Mouse (Mus musculus): ENCODE data around the gene Acsf2. TPM values are rescaled to one million over a fixed set of nuclear protein-coding genes. Genes with fewer than 3 reads are reported as not detected.

Gene Acsf2
- total RNA-seq, 2 experiments from 2014 or later = 4.1 to 6.6 TPM

DNA sequence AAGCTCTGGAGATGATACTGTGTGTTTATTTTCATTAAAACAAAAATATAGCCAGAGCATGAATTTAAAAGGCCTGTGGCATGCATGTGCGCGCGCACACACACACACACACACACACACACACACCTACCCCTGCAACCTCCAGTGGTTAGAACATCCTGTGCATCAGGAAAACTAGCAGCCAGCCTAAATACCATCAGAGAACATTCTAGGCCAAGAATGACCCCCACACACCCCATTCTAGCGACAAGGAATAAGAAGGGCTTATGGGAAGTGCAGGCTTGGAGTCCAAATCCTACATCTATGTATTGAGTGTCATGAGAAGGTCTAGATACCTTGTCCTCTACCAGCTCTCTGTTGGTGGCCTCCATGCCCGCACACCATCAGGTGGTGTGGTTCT is 38.3 kb downstream of the Acsf2 start:
- intact Hi-C loops (cut with DNase I; ENCODE audit: low total_unique reads) = no loop called here
- no peak for DNase-seq

DNA sequence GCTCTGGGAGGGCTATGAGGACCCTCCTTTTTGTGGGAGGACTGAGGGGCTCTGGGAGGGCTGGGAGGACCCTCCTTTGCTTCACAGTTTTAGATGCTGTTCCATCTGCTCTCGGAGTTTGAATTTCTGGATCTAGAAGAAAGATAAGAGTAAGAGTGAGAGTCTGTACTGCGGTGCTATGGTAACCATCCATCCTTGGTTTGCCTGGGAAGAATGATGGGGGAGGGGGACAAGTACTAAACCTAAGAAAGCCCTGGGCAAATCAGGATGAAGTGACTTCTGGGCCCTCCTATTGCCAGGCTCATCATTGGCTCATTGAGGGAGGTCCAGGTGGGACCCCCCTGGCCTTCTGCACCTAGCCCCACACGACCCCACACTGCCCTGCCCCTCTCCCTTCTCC is 43.4 kb downstream of the Acsf2 start:
- intact Hi-C loops (cut with DNase I; ENCODE audit: low total_unique reads) = no loop called here
- DNase-seq = no peak

DNA sequence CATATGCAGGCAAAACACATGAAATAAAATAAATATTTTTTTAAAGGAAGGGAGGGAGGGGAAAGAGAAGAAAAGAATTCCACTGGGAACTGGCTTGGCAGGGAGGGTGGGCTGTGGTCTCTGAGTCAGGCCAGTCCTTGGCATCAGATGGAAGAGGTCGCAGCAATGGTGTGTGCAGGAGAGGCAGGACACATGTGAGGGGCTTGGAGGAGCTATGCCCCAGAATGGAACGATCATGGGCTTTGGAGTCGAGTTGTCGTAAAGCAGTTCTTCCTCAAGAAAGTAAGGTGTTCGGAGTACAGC is 51.3 kb downstream of the Acsf2 start:
- intact Hi-C loops (cut with DNase I; ENCODE audit: low total_unique reads) = no loop called here
- no peak for DNase-seq

DNA sequence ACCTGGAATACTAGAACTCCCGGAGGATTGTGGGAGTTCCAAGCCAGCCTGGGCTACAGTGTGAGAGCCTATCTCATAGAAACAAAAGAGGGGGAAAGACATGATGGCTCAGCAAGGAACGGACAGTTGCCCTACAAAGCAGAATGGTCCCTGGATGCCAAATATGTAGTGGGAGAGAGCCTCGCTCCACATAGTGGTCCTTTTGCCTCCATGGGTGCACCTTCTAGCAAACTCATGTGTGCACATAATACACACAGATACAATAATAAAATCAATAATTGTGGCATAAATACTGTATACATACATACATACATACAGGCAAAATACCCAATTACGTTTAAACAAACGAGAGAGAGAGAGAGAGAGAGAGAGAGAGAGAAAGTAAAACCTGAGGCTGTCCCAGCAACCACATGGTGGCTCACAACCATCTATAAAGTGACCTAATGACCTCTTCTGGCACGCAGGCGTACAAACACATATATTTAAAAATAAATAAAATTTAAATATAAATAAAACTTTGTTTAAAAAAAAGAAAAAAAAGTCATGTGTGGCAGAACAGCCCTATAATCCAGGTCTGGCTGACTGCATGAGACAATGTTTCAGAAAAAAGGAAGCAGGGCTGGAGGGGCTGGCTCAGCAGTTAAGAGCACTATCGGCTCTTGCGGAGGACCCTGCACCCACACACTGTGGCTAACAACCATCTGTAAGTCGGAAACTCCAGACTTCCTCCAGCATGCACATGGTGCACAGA is 51.8 kb downstream of the Acsf2 start:
- DNase-seq = no peak
- intact Hi-C loops (cut with DNase I; ENCODE audit: low total_unique reads) = loop anchor here (5.0 kb wide), 1 partner anchor 208 kb away; no protein-coding TSS in a partner anchor

DNA sequence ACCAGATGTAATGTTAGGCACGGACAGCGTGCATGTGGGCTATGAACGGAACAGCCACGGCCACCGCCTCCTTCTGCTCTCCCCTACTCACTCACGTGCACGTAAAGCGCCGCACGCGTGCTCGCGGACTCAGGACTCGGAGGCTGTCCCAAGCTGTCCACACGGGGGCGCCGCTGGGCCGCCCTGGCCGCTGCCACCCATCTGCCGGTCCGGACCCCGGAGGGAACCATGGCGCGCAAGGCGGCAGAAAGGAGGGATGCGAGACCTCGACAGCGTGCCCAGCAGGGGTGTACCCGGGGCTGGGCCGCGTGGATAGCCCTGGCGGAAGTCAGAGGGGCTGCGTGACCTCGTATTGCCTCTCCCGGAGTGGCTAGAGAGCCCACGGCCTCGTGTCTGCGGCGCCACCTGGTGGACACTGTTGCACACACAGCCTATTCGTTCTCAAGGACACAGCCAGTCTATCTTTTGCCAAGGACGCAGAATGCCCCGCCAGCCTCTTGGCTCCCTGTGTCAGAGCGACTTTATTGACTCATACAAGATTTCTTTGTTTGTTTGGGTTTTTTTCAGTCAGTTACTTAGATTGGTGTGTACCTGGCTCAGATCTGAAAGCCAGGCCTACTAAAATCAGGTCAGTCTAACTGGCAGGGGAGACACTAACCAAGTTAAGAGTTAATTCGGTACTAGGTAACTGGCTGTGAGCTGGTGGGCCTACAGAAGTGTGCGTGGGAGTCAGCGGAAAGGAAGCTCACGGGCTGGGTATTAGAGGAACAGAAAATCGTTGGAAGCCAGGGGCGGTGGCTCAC is 52.6 kb downstream of the Acsf2 start, which contains the start of gene Rsad1:
Gene Rsad1 (minus strand): TSS at position 368 of the 803 bp plus-strand sequence.
- peak; percentile 93 for DNase-seq
- intact Hi-C loops (cut with DNase I; ENCODE audit: low total_unique reads) = loop anchor here (5.0 kb wide), 1 partner anchor 207 kb away; no protein-coding TSS in a partner anchor

DNA sequence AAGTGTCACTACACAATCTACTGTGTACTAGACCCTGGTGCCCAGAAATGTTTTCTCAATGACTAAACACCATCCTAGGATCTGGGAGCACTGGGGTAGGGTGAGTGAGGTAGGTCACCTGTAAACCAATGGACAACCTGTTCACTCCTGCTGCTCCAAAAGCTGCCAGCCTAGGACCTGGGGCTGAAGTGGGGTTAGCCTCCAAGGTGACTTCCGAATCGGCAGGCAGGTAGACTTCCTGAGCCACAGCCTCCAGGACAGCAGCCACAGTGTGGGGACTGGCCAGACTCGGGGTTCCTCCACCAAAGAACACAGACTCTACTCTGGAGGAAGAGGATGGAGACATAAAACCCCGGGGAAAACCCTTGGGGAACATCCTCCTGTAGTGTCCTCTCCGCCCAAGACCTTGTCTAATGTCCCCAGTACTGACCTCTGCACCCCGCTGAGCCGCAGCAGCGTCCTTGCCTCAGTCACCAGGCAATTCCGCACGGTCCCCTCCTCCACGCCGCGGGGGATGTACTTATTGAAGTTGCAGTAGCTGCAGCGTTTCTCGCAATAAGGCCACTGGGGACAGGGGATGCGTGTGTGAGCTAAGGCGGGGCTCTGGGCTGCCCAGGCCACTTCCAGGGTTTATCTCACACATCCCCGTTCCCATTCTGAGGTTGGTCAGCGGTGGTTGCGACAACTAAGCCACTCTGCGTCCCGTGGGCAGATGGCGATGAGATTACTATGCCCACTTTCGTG is 53.5 kb downstream of the Acsf2 start:
- intact Hi-C loops (cut with DNase I; ENCODE audit: low total_unique reads) = loop anchor here (5.0 kb wide), 1 partner anchor 206 kb away; no protein-coding TSS in a partner anchor

DNA sequence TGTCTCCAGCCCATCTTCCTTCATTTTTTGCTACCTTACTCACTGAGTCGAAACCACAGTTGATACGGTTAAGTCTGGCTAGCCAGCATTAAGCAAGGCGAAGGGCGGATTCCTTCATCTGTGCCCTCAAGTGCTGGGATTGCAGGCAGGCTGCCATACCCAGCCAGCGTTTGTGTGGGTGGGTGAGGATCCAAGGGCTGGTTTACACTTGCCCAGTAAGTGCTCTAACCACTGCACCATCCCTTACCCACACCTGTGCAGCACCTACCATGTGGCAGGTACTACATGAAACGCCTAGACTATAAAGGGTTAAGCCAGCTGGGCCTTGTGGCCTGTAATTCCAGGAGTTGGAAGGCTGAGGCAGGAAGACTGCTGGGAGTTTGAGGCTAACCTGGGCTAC is 54.4 kb downstream of the Acsf2 start:
- no peak for DNase-seq
- intact Hi-C loops (cut with DNase I; ENCODE audit: low total_unique reads) = loop anchor here (5.0 kb wide), 1 partner anchor 205 kb away; no protein-coding TSS in a partner anchor

More for the DNA sequence above, 53.5 kb downstream of the Acsf2 start:
- DNase-seq = peak; percentile 47

DNA sequence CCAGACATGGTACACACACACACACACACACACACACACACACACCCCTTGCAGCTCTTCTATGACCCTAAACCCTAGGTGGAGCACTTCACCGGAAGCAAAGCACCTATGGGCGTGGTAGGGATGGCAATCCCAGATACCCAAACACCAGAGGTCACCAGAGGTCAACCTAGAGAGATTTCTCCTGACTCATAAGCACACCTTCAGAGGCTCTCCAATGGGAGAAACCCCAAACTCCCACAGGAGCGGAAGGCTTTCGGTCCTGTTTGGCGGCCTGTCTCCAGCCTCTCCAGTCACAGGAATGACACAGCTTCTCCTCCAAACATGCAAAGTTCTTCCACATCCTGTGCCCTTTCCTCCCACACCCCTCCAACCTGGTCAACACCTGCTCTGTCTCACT is 55.3 kb downstream of the Acsf2 start:
- intact Hi-C loops (cut with DNase I; ENCODE audit: low total_unique reads) = loop anchor here (5.0 kb wide), 1 partner anchor 204 kb away; no protein-coding TSS in a partner anchor
- no peak for DNase-seq

DNA sequence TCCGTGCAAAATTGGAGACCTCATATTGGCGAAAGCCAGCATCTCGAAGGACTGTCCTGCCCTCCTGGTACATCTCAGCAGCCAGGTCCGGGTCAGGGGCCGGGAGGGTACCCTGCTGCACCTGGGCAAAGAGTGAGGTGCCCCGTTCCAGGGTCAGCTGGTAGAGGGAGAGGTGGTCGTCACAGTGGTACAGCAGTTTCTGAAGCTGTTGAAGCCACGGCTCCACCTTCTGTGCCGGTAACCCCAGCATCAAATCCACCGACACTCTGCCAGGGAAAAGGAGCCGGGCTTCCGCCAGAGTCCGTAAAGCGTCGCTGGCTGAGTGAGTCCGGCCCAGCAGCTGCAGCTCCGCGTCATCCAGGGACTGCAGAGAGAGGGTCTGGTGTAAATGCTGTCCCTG is 57.2 kb downstream of the Acsf2 start:
- intact Hi-C loops (cut with DNase I; ENCODE audit: low total_unique reads) = no loop called here
- peak; percentile 41 for DNase-seq

DNA sequence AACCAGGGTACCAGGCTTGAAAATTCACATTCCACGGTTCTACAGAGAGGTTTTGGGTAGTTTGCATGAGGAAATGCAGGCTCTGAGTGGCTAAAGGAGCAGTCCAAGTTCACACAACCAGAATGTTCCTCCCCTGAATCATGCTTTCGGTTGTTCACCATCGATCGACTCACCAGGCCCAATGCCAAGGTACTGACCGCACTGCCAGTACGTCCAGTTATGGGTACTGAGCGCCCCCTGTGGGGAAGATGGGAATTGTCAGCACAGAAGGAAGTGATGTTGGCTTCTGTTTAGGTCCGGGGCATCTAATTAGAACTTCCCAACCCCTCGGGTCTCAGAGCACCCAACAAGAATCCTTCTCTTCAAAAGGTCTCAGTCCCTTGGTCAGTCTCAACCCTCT is 57.7 kb downstream of the Acsf2 start:
- peak; percentile 96 for DNase-seq
- intact Hi-C loops (cut with DNase I; ENCODE audit: low total_unique reads) = no loop called here

DNA sequence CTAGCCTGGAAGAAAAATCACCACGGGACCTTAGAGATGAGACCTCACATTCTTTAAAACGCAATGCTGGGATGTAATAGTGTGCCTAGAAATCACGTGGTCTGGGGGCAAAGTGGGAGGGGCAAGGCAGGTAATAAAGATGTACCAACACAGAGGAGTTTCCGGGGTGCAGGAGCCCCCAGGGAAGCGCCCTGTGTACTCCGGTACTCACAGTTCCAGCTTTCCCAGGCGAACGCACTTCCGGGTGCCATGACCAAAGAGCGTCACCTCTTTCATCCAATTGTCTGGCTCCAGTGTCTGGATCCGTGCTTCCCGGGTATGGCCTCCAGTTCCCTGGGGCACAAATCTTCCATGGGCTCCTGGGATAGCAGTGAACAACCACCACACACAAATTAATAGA is 58.3 kb downstream of the Acsf2 start:
- DNase-seq = no peak
- intact Hi-C loops (cut with DNase I; ENCODE audit: low total_unique reads) = no loop called here

DNA sequence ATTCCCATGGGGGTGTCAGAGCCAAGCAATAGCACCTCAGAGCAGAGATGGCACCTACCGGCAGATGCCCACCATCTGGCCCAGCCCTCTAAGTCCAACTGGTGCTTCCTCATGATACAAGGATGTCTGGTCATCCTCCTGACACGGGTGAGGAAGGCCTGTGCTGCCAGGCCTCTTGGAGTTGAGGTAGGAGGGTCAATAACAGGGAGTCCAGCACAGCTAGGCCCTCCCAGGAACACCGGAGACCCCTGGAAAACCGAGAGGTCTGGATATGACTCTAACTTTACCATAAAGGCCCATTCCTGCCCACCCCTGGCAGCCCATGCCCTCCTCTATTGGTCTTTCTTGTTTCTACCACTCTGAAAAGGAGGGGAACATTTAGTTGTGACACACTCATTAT is 59.3 kb downstream of the Acsf2 start:
- no peak for DNase-seq
- intact Hi-C loops (cut with DNase I; ENCODE audit: low total_unique reads) = no loop called here

DNA sequence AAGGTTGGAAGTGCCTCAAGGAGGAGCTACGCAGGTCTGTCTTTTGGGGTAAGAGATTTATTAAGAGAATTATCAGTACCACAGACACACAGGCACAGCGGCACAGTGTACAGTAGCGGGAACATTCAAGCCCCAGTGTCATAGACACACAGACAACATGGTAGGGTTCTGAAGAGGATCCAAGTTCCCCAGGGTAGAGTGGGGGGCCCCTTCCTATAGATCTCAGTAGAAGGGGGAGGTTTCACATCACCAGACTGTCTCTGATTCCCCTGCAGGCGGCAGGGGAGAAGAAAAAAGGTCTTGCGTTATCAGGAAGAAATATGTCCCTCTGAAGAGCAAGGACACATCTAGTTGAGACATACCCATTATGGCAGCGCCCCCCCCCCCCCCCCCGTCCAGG is 61.9 kb downstream of the Acsf2 start:
- intact Hi-C loops (cut with DNase I; ENCODE audit: low total_unique reads) = no loop called here
- DNase-seq = no peak

DNA sequence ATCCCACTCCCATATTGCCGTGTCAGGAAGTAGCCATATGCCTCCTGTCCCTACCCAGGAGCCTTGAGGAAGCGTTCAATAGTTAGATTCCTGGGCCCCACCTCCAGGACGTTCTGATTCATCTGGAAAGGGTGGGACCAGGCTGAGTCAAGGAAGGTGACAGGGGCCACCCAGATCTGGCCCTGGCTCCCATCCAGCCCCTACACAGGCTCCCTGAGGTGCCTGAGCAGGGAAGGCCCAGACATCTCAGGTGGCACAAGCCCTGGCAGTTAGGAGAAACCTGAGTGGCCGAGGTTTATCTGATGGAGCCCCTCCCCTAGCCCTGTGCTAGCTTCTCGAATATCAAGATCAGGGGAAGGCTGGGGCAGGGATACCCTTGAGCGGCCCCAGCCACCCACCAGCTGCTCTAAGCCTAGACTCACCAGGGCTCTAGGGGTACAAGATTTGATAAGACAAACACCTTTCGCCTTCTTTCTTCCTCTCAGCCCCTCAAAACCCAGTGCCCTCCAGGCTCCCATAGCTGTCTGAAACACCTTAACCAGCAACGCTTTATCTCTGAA is 62.9 kb downstream of the Acsf2 start:
- intact Hi-C loops (cut with DNase I; ENCODE audit: low total_unique reads) = no loop called here

DNA sequence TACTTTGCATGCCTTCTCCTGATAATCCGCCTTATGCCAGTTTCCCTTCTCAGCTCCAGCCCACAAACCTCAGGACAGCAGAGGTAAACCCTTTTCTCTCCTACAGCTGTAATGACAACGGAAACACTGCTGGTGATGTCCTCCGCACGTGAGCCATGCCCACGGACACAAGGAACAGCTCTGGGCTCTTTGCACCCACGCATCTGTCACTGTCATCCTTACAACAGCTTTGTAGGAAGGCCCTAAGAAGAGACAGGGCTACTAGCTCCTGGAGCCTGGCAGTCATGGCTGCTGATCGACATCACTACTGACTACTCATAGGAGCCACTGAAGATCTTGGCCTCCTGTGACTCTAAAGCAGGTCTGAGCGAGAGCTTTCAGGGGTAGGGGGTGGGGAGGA is 68.5 kb downstream of the Acsf2 start:
- DNase-seq = no peak
- intact Hi-C loops (cut with DNase I; ENCODE audit: low total_unique reads) = no loop called here

More for the DNA sequence above, 62.9 kb downstream of the Acsf2 start:
- DNase-seq = no peak

DNA sequence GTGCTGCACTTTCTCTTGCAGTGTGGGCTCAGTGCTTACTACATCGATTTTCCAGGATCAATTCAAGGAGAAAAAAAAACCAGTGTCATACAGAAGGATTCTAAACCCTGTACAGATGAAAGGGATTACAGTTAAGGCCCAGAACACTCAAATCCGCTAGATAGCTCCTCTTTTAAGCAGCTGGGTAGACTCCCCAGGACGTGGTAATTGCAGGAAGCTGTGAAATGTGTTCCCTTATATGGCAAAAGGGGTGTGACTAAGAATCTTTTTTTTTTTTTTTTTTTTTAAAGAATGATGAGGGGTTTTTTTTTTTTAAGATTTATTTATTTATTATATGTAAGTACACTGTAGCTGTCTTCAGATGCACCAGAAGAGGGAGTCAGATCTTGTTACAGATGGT is 72.8 kb downstream of the Acsf2 start:
- intact Hi-C loops (cut with DNase I; ENCODE audit: low total_unique reads) = no loop called here
- DNase-seq = no peak

DNA sequence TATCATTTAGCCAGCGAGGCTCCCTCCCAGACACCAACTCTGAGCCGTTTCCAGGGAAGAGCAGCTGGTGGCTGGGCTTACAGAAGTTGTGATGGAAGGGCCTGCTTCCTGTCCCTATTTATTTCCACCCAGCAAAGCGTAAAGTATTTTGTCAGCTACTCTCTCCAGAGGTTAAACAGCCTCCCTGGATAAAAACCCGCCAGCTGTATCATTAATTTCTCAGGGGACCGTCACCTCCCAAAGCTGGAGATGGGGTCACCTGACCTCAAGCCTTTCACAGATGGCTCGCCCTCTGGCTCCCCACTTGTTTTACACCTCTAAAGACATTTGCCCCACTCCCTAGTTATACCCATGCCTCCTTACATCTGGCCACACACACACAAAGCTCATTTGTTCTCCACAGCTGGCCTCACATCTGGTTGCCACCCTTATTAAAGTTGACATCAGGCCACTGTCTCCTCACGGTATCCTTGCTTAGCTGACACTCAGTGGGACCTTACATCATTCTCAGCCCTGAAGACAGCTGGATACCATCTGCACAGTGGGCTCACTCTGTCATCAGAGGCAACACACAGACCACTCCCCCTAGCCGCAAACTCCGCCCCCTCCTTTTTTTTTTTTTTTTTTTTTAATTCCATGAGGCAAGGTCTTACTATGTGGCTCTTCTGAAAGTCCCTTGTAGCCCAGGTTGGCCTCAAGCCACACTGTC is 75.3 kb downstream of the Acsf2 start:
- intact Hi-C loops (cut with DNase I; ENCODE audit: low total_unique reads) = no loop called here
- no peak for DNase-seq

DNA sequence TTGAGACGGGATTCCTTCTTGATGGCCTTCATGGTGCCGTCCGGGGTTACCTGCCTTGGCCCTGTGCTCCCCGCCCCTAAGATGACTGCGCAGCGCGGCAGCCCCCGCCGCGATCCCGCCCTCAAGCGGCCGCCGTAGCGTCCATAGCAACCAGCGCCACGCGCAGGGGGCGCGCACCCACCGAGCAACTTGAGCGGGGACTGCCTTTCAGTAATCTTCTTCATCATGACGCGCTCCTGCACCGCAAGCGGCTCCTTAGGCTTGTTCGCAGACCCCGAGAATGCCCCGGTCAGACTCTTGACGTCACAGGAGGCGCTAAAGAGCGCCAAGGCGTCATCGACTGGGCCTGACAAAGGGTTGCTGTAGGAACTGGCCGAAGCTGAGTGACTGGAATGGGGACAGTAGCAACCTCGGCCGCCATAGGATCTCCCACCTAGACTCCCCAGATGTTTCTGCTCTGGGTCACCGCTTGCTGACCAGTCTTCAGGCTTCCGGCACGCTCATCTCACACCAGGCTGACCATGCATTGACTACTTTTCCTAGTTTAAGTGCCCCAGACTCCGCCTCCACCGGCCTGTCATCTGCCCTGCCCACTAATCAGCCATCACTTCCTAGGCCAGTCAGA is 80.3 kb downstream of the Acsf2 start, which contains the start of gene Mycbpap:
Gene Mycbpap (minus strand): TSS at position 524 of the 625 bp plus-strand sequence.
- intact Hi-C loops (cut with DNase I; ENCODE audit: low total_unique reads) = no loop called here
- DNase-seq = peak; percentile 32

DNA sequence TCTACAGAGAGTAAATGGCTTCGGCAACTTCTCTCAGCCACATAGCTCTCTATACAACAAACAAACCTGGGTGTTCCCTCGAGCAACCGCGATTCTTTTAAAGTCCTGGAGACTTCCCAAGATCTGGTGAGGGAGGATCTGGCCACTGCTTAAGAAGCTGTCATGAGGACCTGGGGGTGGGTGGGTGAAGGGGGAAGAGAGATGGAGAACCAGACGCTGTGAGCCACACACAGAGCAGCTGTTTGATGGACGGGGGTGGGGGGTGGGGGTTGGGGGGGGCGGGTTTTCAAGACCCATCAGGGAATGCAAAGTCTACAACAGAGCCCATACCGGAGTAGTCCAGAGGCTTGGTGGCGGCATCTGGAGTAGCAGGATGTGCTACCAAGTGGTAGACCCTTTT is 88.2 kb downstream of the Acsf2 start:
- DNase-seq = no peak
- intact Hi-C loops (cut with DNase I; ENCODE audit: low total_unique reads) = no loop called here

Data from gastrocnemius, postnatal 14 days (tissue).